Mouse (Mus musculus): Measurements from ENCODE around the gene Bptf. TPM values are rescaled to one million over a fixed set of nuclear protein-coding genes. Genes with fewer than 3 reads are reported as not detected.
A peak's percentile ranks its signal among the peaks of the same experiment; 100 is the strongest.

Bptf gene
- polyA plus RNA-seq, 1 experiment from 2014 or later = 34.9 TPM

GRCm38 (mm10) chr11:107039417-107039816 is 92.5 kb downstream of the Bptf start:
- WGBS = 95% methylated on average over 5 of the region's 5 CpGs
- no peak overlapping the region for H3K27ac ChIP-seq (replicated peaks)
- H3K36me3 ChIP-seq (replicated peaks) = peaks cover 86% of the 10 kb centered on the region
- no peak overlapping the region for H3K4me3 ChIP-seq
- H3K9me3 ChIP-seq = no peaks in the 10 kb centered on the region
- DNase-seq (ENCODE audit: low spot score) = no peak
- no peaks in the 10 kb centered on the region for H3K27me3 ChIP-seq (replicated peaks; ENCODE audit: low read depth, poor library complexity, severe bottlenecking)
- no peaks in the 10 kb centered on the region for H3K4me1 ChIP-seq

GRCm38 (mm10) chr11:107034085-107034810 is 97.7 kb downstream of the Bptf start:
- Histone ChIP-seq H3K4me1 (peaks cover 15% of the 10 kb centered on the region), H3K4me3 (no peak overlapping the region), H3K27me3 (replicated peaks; ENCODE audit: low read depth, poor library complexity, severe bottlenecking) (peaks cover 10% of the 10 kb centered on the region), H3K9me3 (no peaks in the 10 kb centered on the region), H3K27ac (replicated peaks) (no peak overlapping the region), H3K36me3 (replicated peaks) (peaks cover 36% of the 10 kb centered on the region)
- DNase-seq (ENCODE audit: low spot score) = no peak
- 87% methylated on average over 10 of the region's 10 CpGs for WGBS

- peaks cover 37% of the 10 kb centered on the region for H3K4me1 ChIP-seq
- H3K27ac ChIP-seq (replicated peaks) = no peak overlapping the region
- DNase-seq (ENCODE audit: low spot score) = no peak
Measured at GRCm38 (mm10) chr11:107031635-107032034, 100.3 kb downstream of the Bptf start.

GRCm38 (mm10) chr11:107029536-107029935 is 102.4 kb downstream of the Bptf start:
- WGBS = 50% methylated on average over 19 of the region's 19 CpGs
- Histone ChIP-seq H3K27me3 (replicated peaks; ENCODE audit: low read depth, poor library complexity, severe bottlenecking) (peaks cover 41% of the 10 kb centered on the region), H3K27ac (replicated peaks) (no peak overlapping the region), H3K36me3 (replicated peaks) (no peaks in the 10 kb centered on the region; the same call in 1 of the 2 replicates), H3K4me3 (no peak overlapping the region), H3K9me3 (no peaks in the 10 kb centered on the region), H3K4me1 (peaks cover 58% of the 10 kb centered on the region)
- DNase-seq (ENCODE audit: low spot score) = no peak

More at GRCm38 (mm10) chr11:107031635-107032034, 100.3 kb downstream of the Bptf start:
- H3K36me3 ChIP-seq (replicated peaks) = peaks cover 10% of the 10 kb centered on the region
- 0 out of 2 replicates have a peak overlapping the region, but pooled peaks have one; percentile 5 for H3K4me3 ChIP-seq
- no peaks in the 10 kb centered on the region for H3K9me3 ChIP-seq
- 38% methylated on average over 7 of the region's 7 CpGs for WGBS
- peaks cover 20% of the 10 kb centered on the region for H3K27me3 ChIP-seq (replicated peaks; ENCODE audit: low read depth, poor library complexity, severe bottlenecking)

- Histone ChIP-seq H3K4me1 (peaks cover 65% of the 10 kb centered on the region), H3K36me3 (replicated peaks) (no peaks in the 10 kb centered on the region), H3K27me3 (replicated peaks; ENCODE audit: low read depth, poor library complexity, severe bottlenecking) (peaks cover 49% of the 10 kb centered on the region), H3K4me3 (peak overlapping the region; percentile 65), H3K27ac (replicated peaks) (no peak overlapping the region), H3K9me3 (no peaks in the 10 kb centered on the region)
- WGBS = 67% methylated on average over 6 of the region's 6 CpGs
- DNase-seq (ENCODE audit: low spot score) = no peak
Measured at GRCm38 (mm10) chr11:107028754-107029153, 103.2 kb downstream of the Bptf start.

- DNase-seq (ENCODE audit: low spot score) = no peak
- H3K27me3 ChIP-seq (replicated peaks; ENCODE audit: low read depth, poor library complexity, severe bottlenecking) = peaks cover 51% of the 10 kb centered on the region
- H3K4me1 ChIP-seq = peaks cover 65% of the 10 kb centered on the region
- no peaks in the 10 kb centered on the region for H3K36me3 ChIP-seq (replicated peaks)
- peak overlapping the region; percentile 85 for H3K27ac ChIP-seq (replicated peaks)
- WGBS = 4% methylated on average over 29 of the region's 29 CpGs
- peak overlapping the region; percentile 65 for H3K4me3 ChIP-seq
- no peaks in the 10 kb centered on the region for H3K9me3 ChIP-seq
Measured at GRCm38 (mm10) chr11:107028275-107028618, 103.7 kb downstream of the Bptf start.

GRCm38 (mm10) chr11:107027431-107028274 is 104.3 kb downstream of the Bptf start:
- Histone ChIP-seq H3K36me3 (replicated peaks) (no peaks in the 10 kb centered on the region), H3K9me3 (no peaks in the 10 kb centered on the region), H3K27me3 (replicated peaks; ENCODE audit: low read depth, poor library complexity, severe bottlenecking) (peaks cover 57% of the 10 kb centered on the region), H3K4me1 (peaks cover 62% of the 10 kb centered on the region), H3K4me3 (peak overlapping the region; percentile 65), H3K27ac (replicated peaks) (peak overlapping the region; percentile 85)
- peak; percentile 89 for DNase-seq (ENCODE audit: low spot score)
- 2% methylated on average over 107 of the region's 107 CpGs for WGBS

- H3K9me3 ChIP-seq = no peaks in the 10 kb centered on the region
- DNase-seq (ENCODE audit: low spot score) = no peak
- WGBS = 12% methylated on average over 12 of the region's 12 CpGs
- peaks cover 59% of the 10 kb centered on the region for H3K27me3 ChIP-seq (replicated peaks; ENCODE audit: low read depth, poor library complexity, severe bottlenecking)
- H3K27ac ChIP-seq (replicated peaks) = no peak overlapping the region
- H3K4me3 ChIP-seq = peak overlapping the region; percentile 65
- peaks cover 54% of the 10 kb centered on the region for H3K4me1 ChIP-seq
- H3K36me3 ChIP-seq (replicated peaks) = no peaks in the 10 kb centered on the region
Measured at GRCm38 (mm10) chr11:107026554-107027430, 105.1 kb downstream of the Bptf start.

GRCm38 (mm10) chr11:107025411-107026321 is 106.3 kb downstream of the Bptf start, which contains the start of gene 1810010H24Rik:
1810010H24Rik (plus strand) TSS chr11:107025681.
- Histone ChIP-seq H3K27ac (replicated peaks) (peak within 1 kb of the TSS; percentile 74), H3K9me3 (no peaks in the 10 kb centered on the region), H3K4me3 (peak within 1 kb of the TSS; percentile 65), H3K27me3 (replicated peaks; ENCODE audit: low read depth, poor library complexity, severe bottlenecking) (peaks cover 56% of the 10 kb centered on the region), H3K4me1 (peaks cover 50% of the 10 kb centered on the region), H3K36me3 (replicated peaks) (no peaks in the 10 kb centered on the region)
- WGBS = under 1% methylated on average over 45 of the region's 45 CpGs
- peak; percentile 61 for DNase-seq (ENCODE audit: low spot score)

- Histone ChIP-seq H3K9me3 (no peaks in the 10 kb centered on the region), H3K36me3 (replicated peaks) (no peaks in the 10 kb centered on the region), H3K27ac (replicated peaks) (no peak overlapping the region), H3K4me3 (peak overlapping the region; percentile 65), H3K27me3 (replicated peaks; ENCODE audit: low read depth, poor library complexity, severe bottlenecking) (peaks cover 50% of the 10 kb centered on the region), H3K4me1 (peaks cover 50% of the 10 kb centered on the region)
- no peak for DNase-seq (ENCODE audit: low spot score)
- 46% methylated on average over 4 of the region's 4 CpGs for WGBS
Measured at GRCm38 (mm10) chr11:107024406-107024805, 107.5 kb downstream of the Bptf start.

- H3K27ac ChIP-seq (replicated peaks) = no peak overlapping the region
- H3K36me3 ChIP-seq (replicated peaks) = no peaks in the 10 kb centered on the region
- H3K9me3 ChIP-seq = no peaks in the 10 kb centered on the region
- H3K27me3 ChIP-seq (replicated peaks; ENCODE audit: low read depth, poor library complexity, severe bottlenecking) = peaks cover 44% of the 10 kb centered on the region
- WGBS = 91% methylated on average over 13 of the region's 13 CpGs
- peaks cover 34% of the 10 kb centered on the region for H3K4me1 ChIP-seq
- DNase-seq (ENCODE audit: low spot score) = no peak
- H3K4me3 ChIP-seq = no peak overlapping the region
Measured at GRCm38 (mm10) chr11:107022050-107022683, 109.8 kb downstream of the Bptf start.

Measured in embryonic facial prominence, embryonic 10.5 days (tissue).